Mouse (Mus musculus) NIH3T3 (cell line): ENCODE measurements around the gene Rubcn.

Source experiments
- DNase-seq: peaks from one replicate; pipeline ENCODE4 v3.0.0-alpha.2; 2012; ENCODE audit warnings: low read depth

Gene Rubcn

GRCm38 (mm10) chr16:32870231-32870630 is 7.3 kb downstream of the Rubcn start:
- no peak for DNase-seq

- peak; percentile 92 for DNase-seq
These were observed 9.5 kb downstream of the Rubcn start for GRCm38 (mm10) chr16:32867919-32868552.

- DNase-seq: no peak
These were observed 10.9 kb downstream of the Rubcn start for GRCm38 (mm10) chr16:32866713-32867112.

DNA sequence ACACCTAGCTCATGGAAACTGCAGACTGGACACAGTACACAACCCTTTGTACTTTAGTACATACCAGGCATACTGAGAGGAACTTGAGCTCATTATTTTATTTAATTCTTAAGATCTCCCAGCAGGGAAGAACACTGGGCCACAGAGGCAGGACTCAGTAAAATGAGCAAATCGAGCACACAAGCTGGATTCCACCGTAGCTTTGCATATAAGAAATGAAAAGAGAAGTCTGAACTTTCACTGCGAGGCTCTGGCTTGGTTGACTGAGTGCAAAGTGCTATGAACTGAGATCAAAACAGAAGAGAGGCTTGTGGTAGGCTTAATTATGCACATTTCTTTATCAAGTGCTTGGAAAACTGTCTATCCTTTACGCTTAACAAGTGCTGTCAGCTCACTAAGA is 12.2 kb downstream of the Rubcn start:
- DNase-seq: no peak

- DNase-seq: no peak
These were observed 15.7 kb downstream of the Rubcn start for GRCm38 (mm10) chr16:32861813-32862385.

GRCm38 (mm10) chr16:32858771-32859636 is 18.6 kb downstream of the Rubcn start:
- peak; percentile 93 for DNase-seq

- DNase-seq: peak; percentile 60
These were observed 19.2 kb downstream of the Rubcn start for GRCm38 (mm10) chr16:32858356-32858755.

DNA sequence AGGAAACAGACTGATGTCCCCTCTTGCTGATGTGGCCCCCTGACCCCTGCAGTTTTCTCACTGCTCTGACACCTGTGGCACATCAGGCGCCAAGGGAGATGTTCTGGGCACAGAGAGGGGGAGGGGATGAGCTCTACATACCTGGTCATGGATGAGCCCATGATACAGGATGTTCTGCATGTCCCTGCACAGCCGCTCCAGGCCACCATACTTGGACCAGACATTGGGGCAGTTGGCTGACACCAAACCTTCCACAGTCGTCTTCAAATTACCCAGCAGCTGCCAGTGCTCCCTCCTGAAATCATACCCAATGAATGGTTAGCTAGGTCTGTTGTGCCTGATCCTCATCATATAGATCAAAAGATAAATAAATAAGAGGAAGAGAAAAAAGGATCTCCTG is 20.8 kb downstream of the Rubcn start:
- no peak for DNase-seq

DNA sequence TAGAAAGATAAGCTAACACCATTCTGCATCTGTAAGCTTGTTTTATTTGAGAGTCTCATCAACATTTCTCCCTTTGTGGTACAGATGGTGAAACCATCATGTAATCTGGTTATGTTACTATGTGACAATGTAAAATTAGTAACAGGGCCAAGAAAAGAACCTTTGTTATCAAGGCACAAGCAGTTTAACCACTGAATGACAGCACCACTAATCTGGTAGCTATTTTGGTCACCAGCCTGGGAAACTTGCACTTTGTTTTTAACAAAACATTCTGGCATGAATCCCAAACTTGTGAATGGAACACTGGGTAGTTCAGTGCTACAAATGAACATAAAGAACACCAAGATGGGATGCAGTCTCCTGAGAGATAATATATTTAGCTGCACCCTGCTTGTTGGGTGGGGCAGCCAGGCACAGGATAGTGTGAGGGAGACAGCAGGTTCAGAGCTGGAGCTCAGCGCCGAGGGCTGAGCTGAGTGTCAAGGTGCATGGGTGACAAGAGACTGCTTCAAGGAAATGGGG is 23.5 kb downstream of the Rubcn start:
- peak; percentile 53 for DNase-seq

- peak; percentile 33 for DNase-seq
These were observed 24.0 kb downstream of the Rubcn start for GRCm38 (mm10) chr16:32853492-32854049.

DNA sequence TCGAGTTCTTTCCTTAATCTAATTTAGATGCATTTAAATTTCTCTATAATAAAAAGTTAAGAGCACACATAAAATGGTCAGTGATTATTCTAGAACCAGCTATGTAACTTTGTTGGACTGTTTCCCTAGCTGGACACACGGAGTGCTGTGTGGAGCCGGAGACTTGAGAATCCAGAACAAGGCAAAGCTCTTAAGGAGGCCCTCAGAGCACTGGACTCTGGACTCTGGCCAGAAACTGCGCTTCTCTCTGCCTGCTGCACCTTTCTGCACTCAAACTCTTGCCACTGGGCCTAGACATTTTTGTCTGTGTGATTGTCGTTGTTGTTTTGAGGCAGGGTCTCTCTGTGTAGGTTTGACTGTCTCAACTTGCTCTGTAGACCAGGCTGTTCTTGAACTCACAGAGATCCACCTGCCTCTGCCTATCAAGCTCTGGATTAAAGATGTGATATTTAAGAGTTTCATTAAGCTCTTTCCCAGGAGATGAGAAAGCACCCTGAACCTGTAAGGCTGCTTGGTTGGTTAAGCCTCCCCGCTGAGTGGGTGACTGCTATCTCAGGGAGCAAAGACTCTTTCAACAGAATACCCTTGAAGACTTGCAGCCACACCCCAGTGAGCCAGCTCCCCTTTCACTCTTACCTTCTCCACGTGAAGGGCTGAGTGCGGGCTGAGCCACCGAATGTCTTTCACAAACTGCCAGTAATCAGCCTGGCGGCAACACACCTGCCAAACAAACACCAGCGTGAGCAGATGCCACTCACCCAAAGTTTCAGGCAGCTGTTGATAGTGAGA is 28.3 kb downstream of the Rubcn start:
- DNase-seq: no peak

- no peak for DNase-seq
These were observed 30.5 kb downstream of the Rubcn start for GRCm38 (mm10) chr16:32847103-32847502.

DNA sequence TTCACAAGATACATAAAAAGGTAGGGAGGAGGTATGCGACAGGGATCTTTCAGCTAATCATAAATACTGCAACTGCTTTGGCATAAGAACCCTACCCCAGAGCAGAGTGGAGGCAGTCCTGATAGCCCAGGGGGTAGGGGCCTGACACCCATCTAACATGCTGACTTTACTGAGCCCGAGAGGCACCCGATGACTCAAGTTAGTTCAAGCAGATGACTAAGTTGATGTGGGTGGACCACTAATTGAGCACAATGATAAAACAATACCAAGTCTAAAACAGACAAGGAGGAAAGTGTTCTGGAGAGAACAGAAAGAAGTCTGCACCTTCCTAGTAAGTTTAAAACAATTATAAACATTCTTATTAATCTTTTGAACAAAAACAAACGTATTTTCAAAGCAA is 46.1 kb downstream of the Rubcn start:
- DNase-seq: peak; percentile 59

GRCm38 (mm10) chr16:32829104-32829503 is 48.5 kb downstream of the Rubcn start:
- no peak for DNase-seq

GRCm38 (mm10) chr16:32826521-32826920 is 51.0 kb downstream of the Rubcn start:
- DNase-seq: peak; percentile 52

- no peak for DNase-seq
These were observed 52.2 kb downstream of the Rubcn start for GRCm38 (mm10) chr16:32825380-32825779.

GRCm38 (mm10) chr16:32824061-32824460 is 53.5 kb downstream of the Rubcn start:
- DNase-seq: no peak

DNA sequence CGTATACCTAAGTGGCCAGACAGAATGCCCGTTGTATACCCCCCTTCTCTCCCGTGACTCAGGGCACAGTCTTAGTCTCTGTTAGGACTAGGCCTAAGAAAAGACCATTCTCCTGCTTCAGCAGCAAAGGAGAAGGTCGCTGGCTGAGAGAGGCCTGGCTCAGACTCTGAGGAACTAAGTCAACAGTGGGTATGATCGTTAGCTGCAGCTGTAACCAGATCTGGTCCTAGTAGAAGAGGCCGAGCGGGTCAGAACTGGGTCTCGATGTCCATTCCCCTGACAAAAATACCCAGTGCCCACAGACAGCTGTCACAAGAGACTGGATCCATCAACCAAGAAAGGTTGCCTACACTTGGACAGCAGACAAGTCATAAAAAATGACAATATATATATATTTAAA is 54.1 kb downstream of the Rubcn start:
- no peak for DNase-seq

DNA sequence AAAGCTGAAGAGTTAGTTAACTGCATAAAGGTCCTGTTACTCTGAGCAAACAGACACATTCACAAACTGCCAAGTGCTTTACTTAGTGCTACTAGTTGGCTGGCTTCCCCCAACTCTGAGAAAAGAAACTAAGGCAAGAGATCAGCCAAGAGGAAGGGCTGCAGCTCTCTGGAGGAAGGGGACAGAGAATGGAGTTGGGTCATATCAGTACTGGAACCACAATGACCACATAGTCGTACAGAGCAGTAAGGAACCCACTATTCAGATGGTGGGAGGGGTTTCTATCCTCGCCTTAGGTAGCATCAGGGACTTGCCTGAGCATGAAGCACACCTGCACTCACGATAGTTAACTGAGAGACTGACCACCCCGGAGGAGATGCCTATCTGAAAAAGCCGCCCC is 54.7 kb downstream of the Rubcn start:
- DNase-seq: no peak

GRCm38 (mm10) chr16:32822450-32822827 is 55.1 kb downstream of the Rubcn start:
- DNase-seq: no peak

DNA sequence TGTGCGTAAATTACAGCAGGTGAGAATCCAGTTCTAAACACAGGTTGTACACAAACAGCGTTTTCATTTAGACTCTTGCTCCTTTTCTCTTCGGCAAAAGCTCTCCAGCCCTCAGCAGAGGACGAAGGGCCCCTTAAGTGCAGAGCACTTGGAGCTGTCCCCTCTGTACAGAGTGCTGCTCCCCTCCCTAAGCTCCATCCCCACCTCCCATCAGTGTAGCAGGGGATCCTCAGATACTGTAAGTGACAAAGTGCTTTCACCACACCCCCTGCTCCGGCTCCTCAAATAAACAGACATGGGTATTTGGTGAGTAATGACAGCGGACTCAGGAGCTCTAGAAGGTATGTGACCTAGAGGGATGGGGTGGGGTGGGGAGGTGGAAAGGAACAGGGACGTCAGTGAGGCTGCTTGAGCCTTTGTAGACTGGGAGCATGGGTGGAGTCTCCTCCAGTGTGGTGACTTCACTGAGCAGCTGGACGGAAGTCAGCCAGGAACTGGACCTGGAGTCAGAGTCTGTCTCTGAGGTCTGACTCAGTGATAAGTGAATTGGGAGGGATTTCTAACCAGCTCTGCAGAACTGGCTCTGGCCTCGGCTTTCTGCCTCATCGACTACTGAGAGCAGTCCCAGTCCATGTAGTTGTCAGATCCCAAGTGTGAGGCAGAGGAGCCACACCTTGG is 55.7 kb downstream of the Rubcn start:
- DNase-seq: peak; percentile 82
